Mouse (Mus musculus) kidney, adult 18-20 months (tissue): ENCODE measurements at regions not wholly inside any gene's neighbourhood (a gene's known extent, or its start where the extent isn't known, plus 50 kb on each side); places are given as distances from the start of the nearest gene placed in this dataset.
"Not testable (repeated sequence)": the region's sequence is repeated elsewhere in the genome, so short reads cannot be mapped to it uniquely, and the experiment has no call there.

Experiments used
- DNase-seq: peaks from one replicate; pipeline ENCODE4 v3.0.0; 2021

- DNase-seq = no peak
These were observed 251.0 kb downstream of the Pros1 start for GRCm38 (mm10) chr16:63104938-63105714.

GRCm38 (mm10) chr16:63116456-63116855 is 262.3 kb downstream of the Pros1 start:
- DNase-seq = no peak

GRCm38 (mm10) chr16:63118721-63119120 is 264.6 kb downstream of the Pros1 start:
- no peak for DNase-seq

- no peak for DNase-seq
These were observed 289.7 kb downstream of the Pros1 start for GRCm38 (mm10) chr16:63143851-63144250.

GRCm38 (mm10) chr16:63155300-63155821 is 301.3 kb downstream of the Pros1 start:
- no peak for DNase-seq

- DNase-seq = no peak
These were observed 316.0 kb downstream of the Pros1 start for GRCm38 (mm10) chr16:63170101-63170500.

- no peak for DNase-seq
These were observed 325.1 kb downstream of the Pros1 start for GRCm38 (mm10) chr16:63179228-63179627.

GRCm38 (mm10) chr16:63191181-63191580 is 337.1 kb downstream of the Pros1 start:
- DNase-seq = no peak

GRCm38 (mm10) chr16:63191623-63192022 is 337.5 kb downstream of the Pros1 start:
- no peak for DNase-seq

GRCm38 (mm10) chr16:63194595-63194994 is 340.5 kb downstream of the Pros1 start:
- no peak for DNase-seq

- DNase-seq = not testable (repeated sequence)
These were observed 359.4 kb downstream of the Pros1 start for GRCm38 (mm10) chr16:63213471-63213870.

- no peak for DNase-seq
These were observed 366.2 kb downstream of the Pros1 start for GRCm38 (mm10) chr16:63220228-63220879.

GRCm38 (mm10) chr16:63224608-63225007 is 370.5 kb downstream of the Pros1 start:
- no peak for DNase-seq

- DNase-seq = no peak
These were observed 371.0 kb downstream of the Pros1 start for GRCm38 (mm10) chr16:63225097-63225496.

- DNase-seq = no peak
These were observed 375.0 kb downstream of the Pros1 start for GRCm38 (mm10) chr16:63229135-63229534.

GRCm38 (mm10) chr16:63229567-63229966 is 375.5 kb downstream of the Pros1 start:
- DNase-seq = no peak

GRCm38 (mm10) chr16:63270173-63270572 is 416.1 kb downstream of the Pros1 start:
- DNase-seq = no peak

- no peak for DNase-seq
These were observed 423.4 kb downstream of the Pros1 start for GRCm38 (mm10) chr16:63277556-63277955.

- no peak for DNase-seq
These were observed 424.2 kb downstream of the Pros1 start for GRCm38 (mm10) chr16:63278259-63278697.

GRCm38 (mm10) chr16:63287655-63288054 is 433.5 kb downstream of the Pros1 start:
- no peak for DNase-seq

- DNase-seq = no peak
These were observed 457.6 kb downstream of the Pros1 start for GRCm38 (mm10) chr16:63311676-63312075.

- DNase-seq = no peak
These were observed 459.4 kb downstream of the Pros1 start for GRCm38 (mm10) chr16:63313544-63313943.

- DNase-seq = no peak
These were observed 465.5 kb downstream of the Pros1 start for GRCm38 (mm10) chr16:63319602-63320001.

- DNase-seq = no peak
These were observed 497.5 kb downstream of the Pros1 start for GRCm38 (mm10) chr16:63351511-63352125.
